Mouse (Mus musculus): ENCODE results near the gene Cc2d2b. TPM values are rescaled to one million over a fixed set of nuclear protein-coding genes. Genes with fewer than 3 reads are reported as not detected.

The Cc2d2b gene
- polyA plus RNA-seq, 1 experiment from 2014 or later, result 0.35 TPM

DNA sequence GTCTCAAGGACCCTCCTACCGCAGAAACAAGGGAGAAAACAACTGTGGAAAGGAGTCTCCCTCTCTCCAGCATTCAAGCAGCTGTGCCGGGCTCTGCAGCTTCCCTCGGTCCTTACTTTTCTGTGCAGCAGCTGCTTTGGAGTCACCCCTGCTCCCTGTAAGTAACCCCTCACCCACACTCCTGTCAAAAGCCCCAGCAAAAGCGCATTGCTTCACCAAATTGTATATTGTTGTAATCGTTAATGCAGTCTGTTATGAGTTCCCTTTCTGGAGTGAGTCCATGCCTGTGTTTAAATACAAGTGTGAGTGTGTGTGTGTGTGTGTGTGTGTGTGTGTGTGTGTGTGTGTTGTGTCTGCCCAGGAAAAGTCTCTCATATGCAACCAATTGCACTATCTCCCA, 119.7 kb downstream of the Cc2d2b start:
- Histone ChIP-seq H3K4me2 (ENCODE audit: low read depth, low read length) (no peak overlapping the region), H3K4me1 (ENCODE audit: control insufficient read depth, insufficient read depth, low read length) (0 out of 2 replicates have a peak, but pooled peaks cover 2% of the 10 kb centered on the region), H3K4me3 (replicated peaks; ENCODE audit: low read length) (no peak overlapping the region), H3K27ac (ENCODE audit: low read length) (no peak overlapping the region), H3K27me3 (ENCODE audit: control insufficient read depth, insufficient read depth, low read length) (no peaks in the 10 kb centered on the region; the same call in 1 of the 2 replicates), H3K9me3 (replicated peaks; ENCODE audit: control insufficient read depth, low read length) (no peaks in the 10 kb centered on the region), H3K36me3 (ENCODE audit: control insufficient read depth, insufficient read depth, low read length) (no peaks in the 10 kb centered on the region), H3K9ac (ENCODE audit: low read length) (peak overlapping the region; percentile 35; the same call in 1 of the 2 replicates)
- 16% methylated on average over 5 of the region's 5 CpGs for WGBS
- no peak for ATAC-seq (ENCODE audit: insufficient read depth, low FRiP score)

DNA sequence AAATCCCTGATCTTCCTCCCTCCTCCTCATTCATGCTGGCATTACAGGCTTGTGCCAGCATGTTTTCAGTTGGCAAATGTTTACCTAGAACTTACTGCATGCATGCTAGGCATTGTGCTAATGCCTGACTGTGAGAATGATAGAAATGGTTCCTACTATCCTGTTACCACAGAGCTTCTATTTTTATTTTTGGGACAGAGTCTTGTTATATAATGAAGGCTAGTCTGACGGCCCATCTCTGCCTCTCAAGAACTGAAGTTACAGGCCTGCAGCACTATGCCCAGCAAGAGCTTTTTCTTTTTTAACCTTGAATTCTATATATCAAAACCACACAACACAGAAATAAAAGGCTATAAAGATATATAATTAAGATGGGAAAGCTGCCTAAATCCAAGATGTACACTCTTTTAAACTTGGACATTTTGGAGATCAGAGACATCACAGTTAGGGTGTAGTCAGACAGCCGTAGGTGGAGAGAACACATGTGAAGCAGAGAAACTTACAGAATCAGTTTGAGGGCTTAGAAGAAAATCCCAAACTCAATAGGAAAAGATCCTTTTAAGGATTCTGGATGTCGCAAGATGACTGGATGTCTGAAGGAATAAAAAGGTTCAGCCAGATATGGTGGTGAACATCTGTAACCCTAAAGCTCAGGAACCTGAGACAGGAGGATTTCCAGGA, 121.0 kb downstream of the Cc2d2b start:
- 87% methylated on average over 3 of the region's 3 CpGs for WGBS
- H3K9ac ChIP-seq (ENCODE audit: low read length), result no peak overlapping the region
- no peak for ATAC-seq (ENCODE audit: insufficient read depth, low FRiP score)
- H3K4me1 ChIP-seq (ENCODE audit: control insufficient read depth, insufficient read depth, low read length), result 0 out of 2 replicates have a peak, but pooled peaks cover 2% of the 10 kb centered on the region
- no peaks in the 10 kb centered on the region for H3K36me3 ChIP-seq (ENCODE audit: control insufficient read depth, insufficient read depth, low read length)
- 0 out of 2 replicates have a peak, but pooled peaks cover 5% of the 10 kb centered on the region for H3K9me3 ChIP-seq (replicated peaks; ENCODE audit: control insufficient read depth, low read length)
- H3K27me3 ChIP-seq (ENCODE audit: control insufficient read depth, insufficient read depth, low read length), result peaks cover 3% of the 10 kb centered on the region
- H3K27ac ChIP-seq (ENCODE audit: low read length), result no peak overlapping the region
- no peak overlapping the region for H3K4me3 ChIP-seq (replicated peaks; ENCODE audit: low read length)
- no peak overlapping the region for H3K4me2 ChIP-seq (ENCODE audit: low read depth, low read length)

DNA sequence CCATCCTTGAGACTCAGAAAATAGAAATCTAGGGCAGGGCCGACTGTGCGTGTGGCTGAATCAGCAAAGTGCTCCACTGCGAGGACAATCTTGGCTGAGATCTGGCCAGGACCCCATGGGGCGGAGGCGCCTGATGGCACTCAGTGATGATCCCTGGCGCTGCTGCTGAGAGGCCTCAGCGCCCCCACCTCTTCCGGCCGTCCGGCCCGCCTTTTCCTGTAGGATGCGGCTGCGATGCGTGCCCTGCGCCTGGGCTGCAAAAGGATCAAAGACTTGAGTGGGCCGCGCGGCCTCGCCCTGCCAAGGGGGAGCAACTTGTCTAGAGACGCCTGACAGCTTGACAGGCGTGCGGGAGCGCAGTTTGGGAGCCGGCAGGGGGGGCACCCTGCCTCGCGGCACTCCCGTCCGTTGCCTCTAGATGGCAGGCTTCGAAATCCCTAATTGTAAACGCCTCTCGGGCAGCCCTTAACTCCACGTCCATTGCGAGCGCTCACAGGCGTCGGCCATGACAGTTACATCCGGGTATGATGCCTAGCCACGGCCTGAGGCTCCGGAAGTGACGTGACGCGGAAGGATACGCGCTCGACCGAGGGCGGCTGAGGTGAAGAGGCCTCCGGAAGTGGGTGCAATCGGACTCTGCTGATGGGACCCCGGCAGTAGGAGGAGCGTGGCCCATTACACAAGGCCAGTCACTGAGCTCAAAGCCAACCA, 124.6 kb downstream of the Cc2d2b start:
- peak overlapping the region; percentile 80 for H3K4me2 ChIP-seq (ENCODE audit: low read depth, low read length)
- 3% methylated on average over 51 of the region's 51 CpGs for WGBS
- peaks cover 22% of the 10 kb centered on the region for H3K27me3 ChIP-seq (ENCODE audit: control insufficient read depth, insufficient read depth, low read length)
- peak overlapping the region; percentile 67 for H3K27ac ChIP-seq (ENCODE audit: low read length)
- H3K4me3 ChIP-seq (replicated peaks; ENCODE audit: low read length), result peak overlapping the region; percentile 60
- ATAC-seq (ENCODE audit: insufficient read depth, low FRiP score), result peak; percentile 94
- peak overlapping the region; percentile 71 for H3K9ac ChIP-seq (ENCODE audit: low read length)
- no peaks in the 10 kb centered on the region for H3K36me3 ChIP-seq (ENCODE audit: control insufficient read depth, insufficient read depth, low read length)
- 0 out of 2 replicates have a peak, but pooled peaks cover under 1% of the 10 kb centered on the region for H3K4me1 ChIP-seq (ENCODE audit: control insufficient read depth, insufficient read depth, low read length)
- 0 out of 2 replicates have a peak, but pooled peaks cover 5% of the 10 kb centered on the region for H3K9me3 ChIP-seq (replicated peaks; ENCODE audit: control insufficient read depth, low read length)

Other genes starting within 250 kb of the Cc2d2b start
- 106 and 114 TPM in 2 replicates for gene Sorbs1, start 235.0 kb upstream of the Cc2d2b start, polyA plus RNA-seq (2015; fragmentation: Nextera tagmentation; extraction: Ambion mirVana)
- gene Aldh18a1, start 160.3 kb upstream of the Cc2d2b start, polyA plus RNA-seq (2015; fragmentation: Nextera tagmentation; extraction: Ambion mirVana), result 109 and 110 TPM in 2 replicates
- gene Tctn3, start 136.5 kb upstream of the Cc2d2b start, polyA plus RNA-seq (2015; fragmentation: Nextera tagmentation; extraction: Ambion mirVana), result 9.2 and 9.4 TPM in 2 replicates
- 14.0 and 16.2 TPM in 2 replicates for gene Entpd1, start 136.4 kb upstream of the Cc2d2b start, polyA plus RNA-seq (2015; fragmentation: Nextera tagmentation; extraction: Ambion mirVana)
- 6.3 and 7.1 TPM in 2 replicates for gene Ccnj, start 82.5 kb downstream of the Cc2d2b start, polyA plus RNA-seq (2015; fragmentation: Nextera tagmentation; extraction: Ambion mirVana)
- 11.8 and 12.0 TPM in 2 replicates for gene Zfp518a, start 146.0 kb downstream of the Cc2d2b start, polyA plus RNA-seq (2015; fragmentation: Nextera tagmentation; extraction: Ambion mirVana)
- gene Blnk, start 245.8 kb downstream of the Cc2d2b start, polyA plus RNA-seq (2015; fragmentation: Nextera tagmentation; extraction: Ambion mirVana), result 5.0 and 5.8 TPM in 2 replicates